Mouse (Mus musculus) heart, postnatal 0 days (tissue): ENCODE measurements at regions not wholly inside any gene's neighbourhood (a gene's known extent, or its start where the extent isn't known, plus 50 kb on each side); places are given as distances from the start of the nearest gene placed in this dataset.

Source experiments
- CTCF ChIP-seq: IDR thresholded peaks from 2 replicates; pipeline ENCODE4 v1.5.1; 2016; ENCODE audit warnings: antibody characterized with exemption, control low read depth, low read depth
- EP300 ChIP-seq: IDR thresholded peaks from 2 replicates; pipeline ENCODE4 v1.6.1; 2016; ENCODE audit warnings: antibody characterized with exemption, low read depth

DNA sequence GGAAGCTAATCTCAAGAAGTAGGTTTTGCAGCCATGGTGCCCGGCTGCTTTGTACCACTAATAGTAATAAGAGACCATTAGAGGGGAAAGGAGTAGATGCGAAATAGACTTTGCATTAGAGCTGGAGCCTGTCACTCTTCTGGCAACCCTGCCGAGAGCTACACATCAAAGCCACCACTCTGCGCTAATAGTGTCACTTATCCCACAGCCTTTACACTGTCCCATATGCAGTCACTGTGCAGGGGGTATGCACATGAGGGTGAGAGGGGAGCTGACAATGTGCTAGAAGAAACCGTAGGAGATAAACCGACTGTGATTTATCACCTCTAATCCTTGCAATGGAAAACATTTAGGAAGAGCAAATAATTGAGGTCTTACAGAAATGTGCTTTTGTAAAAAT is 522.2 kb downstream of the Cetn3 start:
- TF ChIP-seq CTCF (no peak), EP300 (no peak)
